Mouse (Mus musculus): Measurements from ENCODE around the gene Kcnj14.

Gene Kcnj14

DNA sequence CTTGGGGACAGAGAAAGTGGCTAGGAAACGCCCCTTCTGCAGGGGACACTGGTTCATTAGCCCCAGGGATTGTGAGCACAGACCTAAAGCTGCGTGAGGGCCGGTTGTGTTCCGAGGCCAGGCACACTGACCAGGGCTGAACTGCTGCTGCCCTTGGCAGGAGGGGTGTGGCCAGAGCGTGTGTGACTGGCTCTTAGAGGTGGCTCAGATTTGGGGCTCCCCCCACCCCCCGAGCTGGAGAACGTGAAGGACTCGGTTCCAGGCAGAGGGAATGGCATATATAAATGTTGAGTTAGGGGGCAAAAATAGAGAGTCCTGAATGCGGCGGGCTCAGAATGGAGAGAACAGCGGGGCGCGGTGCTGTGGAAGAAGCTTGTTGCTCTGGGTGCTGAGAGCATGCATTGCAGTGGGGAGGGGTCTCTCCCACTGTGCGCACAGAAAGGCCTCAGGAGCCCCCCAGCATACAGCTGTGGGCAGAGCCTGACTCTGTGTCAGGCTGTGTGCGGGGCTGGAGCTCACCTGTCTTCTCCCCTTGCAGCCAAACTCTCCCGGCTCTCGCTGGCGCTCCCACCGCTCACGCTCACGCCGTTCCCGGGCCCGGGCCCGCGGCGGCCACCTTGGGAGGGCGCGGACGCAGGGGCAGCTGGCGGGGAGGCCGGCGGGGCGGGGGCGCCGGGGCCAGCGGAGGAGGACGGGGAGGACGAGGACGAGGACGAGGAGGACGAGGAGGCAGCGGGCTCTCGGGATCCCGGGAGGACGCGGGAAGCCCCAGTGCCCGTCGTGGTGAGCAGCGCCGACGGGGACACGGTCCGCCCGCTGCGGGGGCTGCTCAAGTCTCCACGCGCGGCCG is 26.7 kb downstream of the Kcnj14 start:
- CTCF ChIA-PET: no interaction called here

DNA sequence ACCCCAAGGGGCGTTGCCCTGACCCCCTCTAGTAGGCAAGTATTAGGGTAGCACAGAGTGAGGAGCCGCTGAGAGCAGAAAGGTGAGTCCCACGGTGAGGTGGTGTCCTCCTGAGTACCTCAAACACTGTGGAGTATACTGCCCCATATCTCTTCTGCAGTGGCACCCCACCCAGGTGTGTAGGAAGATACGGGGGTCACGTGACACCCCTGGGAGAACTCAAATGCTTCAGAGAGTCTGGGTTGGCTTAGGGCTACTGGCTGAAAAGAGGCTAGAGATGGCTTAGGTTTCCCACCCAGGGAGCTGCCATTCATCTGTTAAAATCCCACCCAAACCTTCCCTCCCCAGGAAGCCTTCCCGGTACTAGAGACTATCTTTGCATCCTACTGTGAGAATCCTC is 27.6 kb downstream of the Kcnj14 start:
- CTCF ChIA-PET: no interaction called here

DNA sequence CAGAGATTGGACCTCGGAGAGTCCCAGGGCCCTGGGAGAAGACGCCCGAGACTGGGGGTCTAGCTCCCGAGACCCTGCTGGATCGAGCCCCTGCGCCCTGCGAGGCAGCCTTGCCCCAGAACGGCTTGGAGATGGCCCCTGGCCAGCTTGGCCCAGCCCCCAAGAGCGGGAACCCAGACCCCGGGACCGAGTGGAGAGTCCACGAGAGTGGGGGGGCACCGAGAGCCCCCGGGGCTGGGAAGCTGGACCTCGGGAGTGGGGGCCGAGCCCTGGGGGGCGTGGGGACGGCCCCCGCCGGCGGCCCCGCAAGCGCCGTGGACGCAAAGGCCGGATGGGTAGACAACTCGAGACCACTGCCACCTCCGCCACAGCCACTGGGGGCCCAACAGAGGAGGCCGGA is 29.6 kb downstream of the Kcnj14 start:
- CTCF ChIA-PET: no interaction called here

DNA sequence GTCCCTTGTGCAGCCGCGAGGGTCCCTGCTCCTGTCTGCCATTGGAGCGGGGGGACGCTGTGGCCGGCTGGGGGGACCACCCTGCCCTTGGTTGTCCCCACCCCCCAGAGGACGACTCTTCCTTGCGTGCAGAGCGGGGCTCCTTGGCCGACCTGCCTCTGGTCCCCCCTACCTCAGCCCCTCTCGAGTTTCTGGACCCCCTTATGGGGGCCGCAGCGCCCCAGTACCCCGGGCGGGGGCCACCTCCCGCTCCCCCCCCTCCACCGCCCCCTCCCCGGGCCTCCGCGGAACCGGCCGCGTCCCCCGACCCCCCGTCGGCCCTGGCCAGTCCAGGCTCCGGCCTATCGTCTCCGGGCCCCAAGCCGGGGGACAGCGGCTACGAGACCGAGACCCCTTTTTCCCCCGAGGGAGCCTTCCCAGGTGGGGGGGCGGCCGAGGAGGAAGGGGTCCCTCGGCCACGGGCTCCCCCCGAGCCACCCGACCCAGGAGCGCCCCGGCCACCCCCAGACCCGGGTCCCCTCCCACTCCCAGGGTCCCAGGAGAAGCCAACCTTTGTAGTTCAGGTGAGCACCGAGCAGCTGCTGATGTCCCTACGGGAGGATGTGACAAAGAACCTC is 30.5 kb downstream of the Kcnj14 start:
- CTCF ChIA-PET: no interaction called here

DNA sequence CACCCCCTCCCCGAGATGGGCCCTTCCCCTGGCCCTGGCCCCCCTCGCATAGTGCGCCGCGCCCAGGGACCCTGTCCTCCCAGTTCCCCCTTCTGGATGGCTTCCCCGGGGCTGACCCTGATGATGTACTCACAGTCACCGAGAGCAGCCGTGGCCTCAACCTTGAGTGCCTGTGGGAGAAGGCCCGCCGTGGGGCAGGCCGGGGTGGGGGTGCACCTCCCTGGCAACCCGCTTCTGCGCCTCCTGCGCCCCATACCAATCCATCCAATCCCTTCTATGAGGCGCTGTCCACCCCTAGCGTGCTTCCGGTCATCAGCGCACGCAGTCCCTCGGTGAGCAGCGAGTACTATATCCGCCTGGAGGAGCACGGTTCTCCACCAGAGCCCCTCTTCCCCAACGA is 31.3 kb downstream of the Kcnj14 start:
- CTCF ChIA-PET: no interaction called here

DNA sequence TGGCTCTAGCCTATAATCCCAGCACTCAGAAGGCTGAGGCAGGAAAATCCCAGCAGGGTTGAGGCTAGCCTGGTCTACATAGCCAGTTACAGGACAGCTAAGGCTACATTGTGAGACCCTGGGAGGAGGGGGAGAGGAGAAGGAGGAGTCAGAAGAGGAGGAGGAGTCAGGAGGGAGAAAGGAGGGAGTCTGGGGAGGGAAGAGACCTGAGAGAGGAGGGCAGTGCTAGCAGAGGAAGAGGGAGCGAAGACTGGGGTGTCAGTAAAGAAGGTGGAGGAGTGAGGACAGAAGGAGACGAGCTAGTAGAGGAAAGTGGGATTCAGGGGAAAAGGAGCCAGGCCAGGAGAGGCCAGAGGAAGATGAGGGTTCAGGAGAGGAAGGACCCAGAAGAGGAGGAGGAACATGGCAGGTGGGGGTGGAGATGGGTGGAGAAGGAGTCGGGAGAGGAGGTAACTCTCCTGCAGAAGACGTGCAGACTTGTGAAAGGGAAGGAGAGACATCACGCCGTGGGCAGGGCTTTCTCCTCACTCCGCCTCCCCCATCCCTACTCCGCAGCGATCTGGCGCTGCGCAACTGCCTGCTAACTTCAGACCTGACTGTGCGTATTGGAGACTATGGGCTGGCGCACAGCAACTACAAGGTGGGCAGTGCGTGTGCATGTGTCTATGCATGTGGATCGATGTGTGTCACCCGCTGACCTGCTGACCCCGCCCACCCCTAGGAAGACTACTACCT is 32.7 kb downstream of the Kcnj14 start:
- CTCF ChIA-PET: no interaction called here

DNA sequence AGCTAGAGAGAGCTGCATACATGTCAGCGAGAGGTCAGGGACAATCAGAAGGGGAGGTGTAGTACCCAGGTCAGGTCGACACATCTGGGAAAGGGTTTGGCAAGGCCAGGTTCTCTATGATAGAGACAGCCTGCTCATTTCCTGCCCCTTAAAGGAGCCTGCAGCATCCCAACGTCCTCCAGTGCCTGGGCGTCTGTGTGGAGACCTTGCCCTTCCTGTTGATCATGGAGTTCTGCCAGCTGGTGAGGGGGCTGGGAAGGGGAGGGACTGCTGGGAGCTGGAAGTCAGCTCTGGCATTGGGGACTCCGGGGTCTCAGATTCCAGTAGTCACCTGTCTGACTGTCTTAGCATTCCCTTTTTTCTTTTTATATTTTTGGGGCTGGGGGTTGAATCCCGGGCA is 33.9 kb downstream of the Kcnj14 start:
- CTCF ChIA-PET: no interaction called here

DNA sequence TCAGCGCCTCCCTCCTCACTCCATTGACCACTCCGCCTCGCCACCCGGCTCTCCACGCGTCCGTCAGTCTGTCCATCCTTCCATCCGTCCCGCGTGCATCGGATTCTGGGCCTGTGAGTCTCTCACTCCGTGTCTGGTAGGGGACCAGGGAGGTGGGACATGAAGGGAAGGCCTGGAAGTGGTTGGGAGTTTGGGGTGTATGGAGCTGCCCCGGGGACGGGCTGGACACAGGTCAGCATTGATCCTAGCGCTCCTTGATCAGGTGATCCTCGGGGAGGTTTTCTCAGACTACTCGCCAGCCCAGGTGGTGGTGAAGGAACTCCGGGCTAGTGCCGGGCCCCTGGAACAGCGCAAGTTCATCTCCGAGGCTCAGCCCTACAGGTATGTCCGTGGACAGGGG is 36.9 kb downstream of the Kcnj14 start:
- CTCF ChIA-PET: no interaction called here

DNA sequence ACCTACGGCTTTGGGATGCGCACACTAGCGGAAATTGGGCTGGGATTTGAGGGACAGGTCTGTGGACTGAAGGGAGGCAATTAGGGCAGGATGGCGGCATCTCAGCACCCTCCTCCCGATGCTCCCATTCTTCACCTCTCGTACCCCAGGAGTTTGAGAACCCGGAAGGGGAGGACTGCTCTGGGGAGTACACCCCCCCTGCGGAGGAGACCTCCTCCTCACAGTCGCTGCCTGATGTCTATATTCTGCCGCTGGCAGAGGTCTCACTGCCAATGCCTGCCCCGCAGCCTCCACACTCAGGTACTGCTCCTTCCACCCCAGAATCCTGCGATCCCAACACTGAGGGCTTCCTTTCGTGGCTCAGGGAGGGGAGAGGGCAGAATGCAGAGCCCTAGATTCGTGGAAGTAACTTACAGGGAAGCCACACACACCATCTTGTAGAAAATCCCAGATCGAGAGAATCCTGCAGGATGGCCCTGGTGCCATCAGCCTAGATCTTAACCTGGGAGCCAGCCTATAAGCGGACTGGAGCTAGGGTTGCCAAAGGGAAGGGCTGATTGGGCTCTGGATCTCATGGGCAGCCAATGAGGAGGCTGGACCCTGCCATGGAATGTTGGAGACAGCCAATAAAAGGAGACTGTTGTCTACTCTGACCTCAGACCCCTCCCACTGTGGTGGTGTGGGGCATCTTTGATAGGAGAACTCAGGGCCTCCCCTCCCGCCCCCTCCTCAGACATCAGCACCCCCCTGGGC is 37.7 kb downstream of the Kcnj14 start:
- CTCF ChIA-PET: no interaction called here

DNA sequence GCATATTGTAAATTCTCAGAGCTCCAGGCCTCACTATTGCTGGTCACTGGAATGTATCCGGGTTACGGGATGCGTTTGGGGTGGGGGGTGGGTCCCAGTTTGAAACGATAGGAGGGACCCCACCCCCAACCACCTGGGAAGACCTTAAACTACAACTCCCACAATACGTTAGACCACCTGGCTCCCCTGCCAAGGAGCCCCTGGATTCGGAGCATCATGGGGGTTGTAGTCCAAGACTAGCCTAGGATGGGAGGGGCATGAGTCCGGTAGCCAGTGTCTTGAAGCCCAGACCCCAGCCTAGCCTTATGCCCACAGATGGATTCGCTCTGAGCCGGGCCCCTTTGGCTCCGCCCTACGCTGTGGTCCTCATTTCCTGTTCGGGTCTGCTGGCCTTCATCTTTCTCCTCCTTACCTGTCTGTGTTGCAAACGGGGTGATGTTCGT is 38.4 kb downstream of the Kcnj14 start:
- CTCF ChIA-PET: interaction anchor here (1.3 kb wide), 1 partner anchor 15 kb away, joined by 3 read pairs; no protein-coding TSS in a partner anchor

DNA sequence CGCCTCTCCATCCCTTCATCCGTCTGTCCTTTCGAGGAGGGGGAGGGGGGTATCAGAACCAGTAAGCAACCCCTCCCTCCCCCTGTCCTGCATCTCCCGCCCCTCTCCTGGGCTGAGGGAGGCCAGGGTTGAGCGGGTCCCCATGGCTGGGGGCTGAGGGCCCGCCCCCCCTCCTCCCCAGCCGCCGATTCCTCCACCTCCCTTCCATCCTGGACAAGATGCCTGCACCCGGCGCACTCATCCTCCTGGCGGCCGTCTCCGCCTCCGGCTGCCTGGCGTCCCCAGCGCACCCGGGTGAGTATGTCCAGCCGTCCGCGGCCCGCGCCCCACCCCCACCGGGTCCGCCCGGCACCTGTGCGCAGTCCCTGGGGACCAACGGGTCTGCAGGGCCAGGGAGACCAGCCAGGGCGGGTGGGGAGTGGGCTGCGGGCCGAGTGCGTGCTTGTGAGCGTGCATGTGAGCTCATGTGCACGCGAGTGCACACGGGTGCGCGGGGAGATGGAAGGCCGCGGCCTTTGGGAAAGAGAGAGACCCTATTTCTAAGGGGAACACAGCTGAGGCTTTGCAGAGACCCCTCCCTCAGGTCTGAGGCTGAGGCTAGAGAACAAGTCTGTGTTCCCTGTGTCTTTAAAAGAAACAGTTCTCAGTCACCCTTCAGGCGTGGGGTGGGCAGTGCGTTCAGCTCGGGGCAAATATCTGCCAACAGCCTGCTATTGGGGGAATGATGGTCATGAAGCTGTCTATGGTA is 39.0 kb downstream of the Kcnj14 start:
- CTCF ChIA-PET: interaction anchor here (1.3 kb wide), 1 partner anchor 15 kb away, joined by 3 read pairs; no protein-coding TSS in a partner anchor

DNA sequence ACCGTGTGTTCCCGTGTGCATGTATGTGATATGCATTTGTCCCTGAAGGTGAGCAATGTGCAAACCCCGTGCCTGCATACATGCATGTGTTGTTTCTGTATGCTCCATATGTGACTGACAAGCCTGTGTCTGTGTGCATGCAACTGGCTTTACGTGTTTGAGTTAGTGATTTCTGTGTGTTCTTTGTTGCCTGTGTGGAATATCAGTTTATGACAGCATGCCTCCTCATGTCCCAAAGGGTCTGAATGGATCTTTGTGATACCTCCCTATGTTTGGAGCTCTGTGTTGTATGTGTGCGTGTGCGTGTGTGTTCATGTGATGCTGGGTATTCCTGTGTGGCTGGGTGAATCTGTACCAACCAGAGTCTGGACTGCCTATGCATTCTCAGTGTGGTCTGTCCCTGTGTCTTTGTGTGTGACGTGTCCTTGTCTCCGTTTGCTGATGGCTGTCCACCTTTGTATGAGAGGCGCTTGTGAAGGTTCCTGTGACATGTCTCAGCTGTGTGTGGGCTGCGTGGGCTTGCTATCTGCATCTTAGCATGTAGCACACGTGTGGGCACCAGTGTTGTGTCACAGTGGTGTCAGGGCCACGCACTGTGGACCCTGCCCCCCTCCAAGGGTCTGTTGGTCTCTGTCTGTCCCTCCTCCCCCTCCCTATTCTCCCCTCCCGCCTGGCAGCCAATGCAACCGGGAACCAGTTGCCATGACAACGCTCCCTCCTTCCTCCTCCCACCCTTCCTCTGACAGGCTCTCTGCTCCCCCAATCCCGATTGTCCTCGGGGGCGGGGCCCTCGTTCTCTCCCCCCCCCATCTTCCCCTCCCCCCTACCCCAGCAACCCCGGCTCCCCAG is 39.8 kb downstream of the Kcnj14 start, which contains the start of gene Sult2b1:
Gene Sult2b1 (minus strand): TSS at position 146 of the 849 bp plus-strand sequence.
- CTCF ChIA-PET: interaction anchor here (1.3 kb wide), 1 partner anchor 16 kb away, joined by 3 read pairs; no protein-coding TSS in a partner anchor

DNA sequence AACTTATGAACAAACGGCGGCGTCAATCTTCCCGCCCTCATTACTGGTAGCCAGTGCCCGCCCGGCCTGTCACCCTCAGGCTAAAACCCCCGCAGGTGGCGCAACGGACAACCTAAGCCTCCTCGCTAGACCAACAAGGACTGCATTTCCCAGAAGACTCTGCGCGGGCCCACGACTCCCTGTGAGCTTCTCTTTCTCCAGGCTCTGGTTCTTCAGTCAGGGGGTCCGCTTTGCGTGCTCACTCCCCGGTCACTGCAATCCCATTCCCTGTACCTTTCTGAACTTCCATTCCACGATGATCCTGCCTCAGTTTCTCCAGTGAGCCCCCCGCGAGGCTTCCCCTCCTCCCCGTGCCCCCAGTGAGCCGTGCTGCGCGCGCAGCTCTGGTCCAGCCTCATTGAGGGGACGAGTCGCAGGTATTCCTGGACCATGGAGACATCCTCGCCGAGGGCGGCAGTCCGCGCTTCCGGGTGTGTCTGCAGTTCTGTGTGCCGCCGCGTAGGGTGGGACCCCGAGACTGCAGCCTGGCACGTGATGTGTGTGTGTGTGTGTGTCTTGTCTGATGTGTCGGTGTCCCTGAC is 41.0 kb downstream of the Kcnj14 start, which contains the start of gene Lmtk3:
Gene Lmtk3 (plus strand): TSS at position 228 of the 581 bp plus-strand sequence.
- CTCF ChIA-PET: interaction anchor here (0.6 kb wide), 1 partner anchor 24 kb away, joined by 10 read pairs; no protein-coding TSS in a partner anchor

DNA sequence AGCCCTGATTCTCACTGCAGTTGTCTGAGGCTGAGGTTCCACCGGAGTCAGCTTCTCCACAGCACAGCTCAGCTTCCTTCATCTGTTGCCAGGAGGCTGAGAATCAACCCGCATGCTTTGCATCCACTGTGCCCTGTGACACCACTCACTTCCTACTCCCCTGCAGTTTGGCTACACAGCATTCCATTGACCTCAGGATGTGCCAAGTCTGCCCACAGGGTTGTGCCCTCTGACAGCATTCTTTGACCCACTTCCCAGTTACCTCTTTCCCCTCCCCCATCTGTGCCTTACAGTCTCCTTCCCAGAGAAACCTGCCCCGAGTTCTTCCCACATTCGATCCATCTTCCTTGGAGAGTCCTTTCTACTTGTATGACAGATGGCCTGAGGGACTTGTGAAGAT is 42.3 kb downstream of the Kcnj14 start:
- CTCF ChIA-PET: no interaction called here

DNA sequence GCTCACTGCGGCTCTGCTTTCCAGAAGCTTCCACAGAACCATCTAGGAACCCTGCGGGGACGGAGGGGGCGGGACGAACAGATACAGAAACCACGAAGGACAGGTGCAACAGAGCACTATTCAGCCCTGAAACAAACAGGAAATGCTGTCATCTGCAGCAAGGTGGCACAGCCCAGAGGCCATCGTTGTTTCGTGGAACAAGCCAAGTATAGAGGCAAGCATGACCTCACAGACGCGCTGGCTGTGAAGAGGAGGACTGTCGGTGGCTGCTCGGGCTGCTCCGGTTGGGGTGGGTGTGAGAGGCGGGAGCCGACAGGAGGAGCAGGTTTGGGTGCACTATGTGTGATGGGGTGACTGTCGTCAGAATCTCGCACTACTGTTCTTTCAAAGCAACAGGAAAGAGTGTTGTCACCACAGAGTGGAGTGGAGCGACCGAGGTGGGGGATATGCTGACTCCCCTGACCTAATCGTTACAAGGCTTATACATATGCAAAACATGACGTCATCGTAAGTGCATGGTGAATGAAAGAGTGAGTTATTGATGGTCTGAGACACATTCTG is 45.4 kb downstream of the Kcnj14 start:
- CTCF ChIA-PET: no interaction called here

DNA sequence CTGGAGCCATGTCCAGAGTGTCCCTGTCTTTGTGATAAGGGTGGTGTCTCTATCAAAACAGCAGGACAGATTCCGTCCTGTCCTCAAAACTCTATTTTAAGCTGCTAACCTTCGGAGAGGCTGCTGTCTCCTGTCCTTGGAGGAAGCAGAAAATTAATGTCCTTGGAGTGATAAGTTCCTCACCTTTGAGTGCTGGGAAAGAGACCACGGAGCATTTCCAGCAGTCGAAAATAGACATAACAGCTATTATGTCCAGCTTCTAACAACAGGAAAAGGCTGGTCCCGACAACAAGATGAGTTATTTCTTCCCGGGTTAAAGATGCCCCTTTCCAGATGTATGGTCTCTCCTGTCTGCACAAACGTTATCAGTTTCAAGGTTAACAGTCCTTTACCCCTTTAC is 49.3 kb downstream of the Kcnj14 start:
- CTCF ChIA-PET: no interaction called here

DNA sequence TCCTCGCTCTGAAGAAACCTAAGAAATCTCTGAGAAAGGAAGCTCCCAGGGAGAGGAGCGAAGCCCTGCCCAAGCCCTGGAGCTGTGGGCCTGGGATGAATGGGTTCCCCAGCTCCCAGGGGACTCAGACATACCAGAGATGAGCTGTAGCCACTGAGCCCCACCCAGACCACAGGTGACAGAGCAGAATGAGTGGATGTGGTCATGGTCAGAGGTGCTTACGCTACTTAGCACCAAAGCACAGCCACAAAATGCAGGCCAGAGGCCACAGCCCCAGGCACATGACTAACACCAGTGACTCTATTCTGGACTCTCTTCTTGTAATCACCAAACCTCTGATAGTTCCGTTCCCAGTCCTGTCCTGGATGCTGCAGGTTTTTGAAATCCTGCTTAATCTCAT is 53.5 kb downstream of the Kcnj14 start:
- CTCF ChIA-PET: no interaction called here

DNA sequence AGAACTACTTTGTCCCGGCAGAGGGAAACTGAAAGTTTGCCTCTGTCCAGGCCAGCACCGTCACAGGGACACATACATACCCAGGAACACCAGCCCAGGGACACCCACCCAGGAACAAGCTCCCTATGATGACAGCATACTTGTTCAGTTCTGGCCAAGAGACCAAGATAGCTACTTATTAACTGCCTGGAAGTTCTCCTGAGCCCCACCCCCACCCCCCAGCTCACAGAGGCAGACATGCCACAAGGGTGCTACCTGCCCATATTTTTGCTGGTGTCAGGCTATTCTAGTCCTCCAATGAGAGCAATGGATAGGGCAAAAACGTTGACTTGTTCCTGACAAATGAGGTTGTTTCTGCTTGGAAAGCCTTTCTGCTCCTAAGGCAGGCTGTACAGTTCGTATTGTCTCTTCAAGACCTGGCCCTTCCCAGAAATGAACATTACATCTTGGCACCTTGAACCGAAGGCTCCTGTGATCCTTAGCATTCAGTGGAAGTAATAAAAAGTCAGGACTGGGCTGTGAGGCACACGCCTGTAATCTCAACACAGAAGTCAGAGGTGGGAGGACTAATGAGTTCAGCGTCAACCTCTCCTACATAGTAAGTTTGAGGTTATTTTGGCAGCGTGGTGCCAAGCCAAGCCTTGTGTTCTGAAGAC is 54.0 kb downstream of the Kcnj14 start:
- CTCF ChIA-PET: no interaction called here

DNA sequence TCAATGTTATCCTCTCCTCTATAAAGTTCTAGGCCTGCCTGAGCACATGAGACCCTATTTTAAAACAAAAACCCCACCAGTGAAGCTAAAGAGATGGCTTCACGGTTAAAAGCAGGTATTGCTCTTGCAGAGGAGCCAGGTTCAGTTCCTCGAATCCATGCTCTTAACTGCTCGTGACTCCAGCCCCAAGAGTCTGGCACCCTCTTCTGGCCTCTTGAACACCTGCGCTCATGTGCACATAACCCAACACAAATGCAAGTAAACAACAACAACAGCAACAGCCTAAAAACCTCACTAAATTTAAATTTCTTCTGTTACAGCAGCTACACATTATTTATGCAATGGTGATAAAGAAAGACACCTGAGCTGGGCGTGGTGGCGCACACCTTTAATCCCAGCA is 57.1 kb downstream of the Kcnj14 start:
- CTCF ChIA-PET: no interaction called here
